Mouse (Mus musculus) induced T-regulatory cell, adult 2 months (primary cell): ENCODE measurements around the gene Cbwd1.
A peak's percentile ranks its signal among the peaks of the same experiment; 100 is the strongest.
"Not testable (repeated sequence)": the region's sequence is repeated elsewhere in the genome, so short reads cannot be mapped to it uniquely, and the experiment has no call there.

Source experiments
- DNase-seq: peaks from one replicate; pipeline ENCODE4 v3.0.0-alpha.2; 2012; ENCODE audit warnings: low read depth

The Cbwd1 gene

DNA sequence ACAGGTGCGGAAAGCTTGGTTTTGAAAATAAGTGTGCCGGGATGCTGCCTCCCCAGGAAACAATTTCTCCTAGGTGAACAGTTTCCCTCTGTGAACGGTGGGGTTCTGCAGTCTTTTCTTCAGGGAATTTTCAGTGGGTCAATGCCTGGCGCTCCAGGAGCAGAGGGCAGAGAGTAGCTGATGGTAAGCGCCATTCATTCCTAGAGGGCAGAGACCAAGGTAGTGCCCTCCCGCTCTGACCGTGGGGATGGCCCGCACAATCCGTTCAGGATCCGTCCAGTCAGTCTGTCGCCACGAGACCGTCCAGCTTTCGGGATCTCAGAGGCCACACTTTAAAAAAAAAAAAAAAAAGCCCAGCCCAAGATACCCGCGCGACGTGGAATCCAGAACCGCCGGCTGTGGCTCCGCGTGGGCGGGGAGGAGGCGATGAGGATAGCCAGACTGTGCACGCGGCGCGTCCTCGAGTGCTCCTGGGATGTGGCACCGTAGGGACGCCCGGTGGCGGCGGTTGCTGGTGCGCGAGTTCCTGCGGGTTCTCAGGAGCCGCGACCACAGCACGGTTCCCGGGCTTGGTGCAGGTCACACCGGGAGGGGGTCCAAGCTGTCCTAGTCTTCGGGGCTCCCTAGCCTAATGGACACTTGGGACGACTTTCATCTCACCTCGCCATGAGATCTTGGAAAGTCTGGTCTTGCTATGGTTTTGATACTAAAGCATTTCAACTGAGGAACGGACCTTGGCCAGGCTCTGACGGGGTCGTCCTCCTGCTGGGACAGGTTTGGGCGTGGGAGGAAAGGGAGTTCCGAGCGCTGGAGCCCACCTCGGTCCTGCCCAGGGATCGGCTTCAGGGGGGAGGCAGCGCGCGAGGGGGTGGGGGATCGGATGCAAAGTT is 64.2 kb downstream of the Cbwd1 start:
- DNase-seq: no peak

GRCm38 (mm10) chr19:24896536-24896935 is 64.9 kb downstream of the Cbwd1 start:
- DNase-seq: no peak

- DNase-seq: no peak
Measured at GRCm38 (mm10) chr19:24886888-24887287, 74.5 kb downstream of the Cbwd1 start.

DNA sequence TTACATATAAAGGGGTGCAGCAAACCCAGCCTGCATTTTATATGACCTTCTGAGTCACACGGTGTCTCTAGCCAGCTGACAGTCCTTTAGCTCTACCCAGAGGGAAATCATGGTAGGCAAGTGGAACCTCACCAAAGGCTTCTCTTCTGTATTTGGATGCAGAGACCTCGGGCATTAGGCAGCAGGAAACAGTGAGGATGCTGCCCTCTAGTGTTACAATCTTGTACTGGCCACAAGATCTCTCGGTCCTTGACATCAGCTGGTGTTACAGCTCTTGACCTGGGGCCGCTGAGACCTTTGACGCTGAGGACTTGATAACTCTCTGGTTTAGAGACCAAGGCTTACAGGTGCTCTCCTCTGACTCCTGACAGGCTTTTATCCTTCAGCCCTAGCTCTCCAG is 75.9 kb downstream of the Cbwd1 start:
- peak; percentile 56 for DNase-seq

- DNase-seq: no peak
Measured at GRCm38 (mm10) chr19:24881237-24881636, 80.2 kb downstream of the Cbwd1 start.

DNA sequence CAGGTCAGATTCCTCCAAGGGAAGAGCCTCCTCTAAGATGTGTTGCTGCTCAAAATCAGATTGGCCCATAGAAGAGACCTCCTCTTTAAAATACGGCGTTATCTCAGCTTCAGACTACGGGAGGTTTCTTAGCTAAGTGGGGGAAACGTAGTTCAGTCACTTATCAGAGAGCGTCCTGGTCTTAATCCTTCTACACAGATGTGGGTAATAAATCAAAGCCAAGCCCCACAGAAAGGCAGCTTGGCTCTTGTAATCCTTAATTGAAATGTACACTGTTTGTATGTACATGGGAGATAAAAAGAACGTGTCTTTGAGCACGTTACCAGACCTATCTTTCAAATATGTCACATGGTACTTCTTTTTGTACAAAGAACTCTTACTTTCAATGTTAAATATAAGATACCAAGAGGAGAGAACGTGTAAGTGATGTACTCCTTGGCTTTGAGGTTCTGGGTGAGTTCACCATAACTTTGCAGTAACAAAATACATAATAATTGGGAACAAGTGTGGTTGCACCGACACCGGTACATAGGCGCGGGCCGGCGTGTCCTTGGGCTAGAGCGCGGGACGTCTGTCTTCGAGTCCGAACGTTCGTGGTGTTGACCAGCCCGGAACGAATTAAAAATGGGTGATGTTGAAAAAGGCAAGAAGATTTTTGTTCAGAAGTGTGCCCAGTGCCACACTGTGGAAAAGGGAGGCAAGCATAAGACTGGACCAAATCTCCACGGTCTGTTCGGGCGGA is 86.1 kb downstream of the Cbwd1 start, which contains the start of gene Gm10053:
Gm10053 (plus strand) TSS at position 558 of the 742 bp plus-strand sequence.
- not testable (repeated sequence) for DNase-seq

GRCm38 (mm10) chr19:24873873-24874272 is 87.5 kb downstream of the Cbwd1 start:
- no peak for DNase-seq

DNA sequence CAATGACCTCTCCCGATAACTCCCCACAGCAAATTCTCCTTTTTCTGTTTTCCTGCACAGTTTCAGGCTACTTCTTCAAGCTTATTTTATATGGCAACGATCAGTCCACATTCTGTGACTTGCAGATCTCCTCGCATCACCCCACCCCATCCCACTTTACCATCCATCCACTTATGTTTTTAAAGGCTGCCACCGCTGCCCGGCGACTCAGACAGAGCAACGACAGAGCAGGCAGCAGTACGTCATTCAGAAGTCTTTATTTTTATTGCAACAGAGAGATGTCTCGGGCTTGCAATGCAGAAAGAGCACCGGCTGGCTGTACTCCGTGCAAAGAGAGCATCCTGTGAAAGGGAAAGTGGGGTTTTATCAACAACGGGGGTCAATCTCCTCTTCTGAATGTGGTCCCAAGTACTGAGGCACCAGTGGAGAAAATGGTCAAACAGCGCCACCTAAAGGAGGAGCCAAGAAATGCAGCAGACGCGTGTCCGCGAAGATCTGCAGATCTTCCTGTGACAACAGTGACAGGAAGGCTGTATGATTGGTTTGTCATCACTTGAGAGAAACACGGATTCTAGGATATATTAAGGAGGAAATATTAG is 90.3 kb downstream of the Cbwd1 start:
- peak; percentile 62 for DNase-seq
